Mouse (Mus musculus) liver, adult 10 weeks (tissue): ENCODE results near the gene Figla. TPM values are rescaled to one million over a fixed set of nuclear protein-coding genes. Genes with fewer than 3 reads are reported as not detected.

Experiments used
- polyA plus RNA-seq: library from polyadenylated mRNA; stranded (reverse); fragments of 350-450 nt; fragmentation: Illumina TruSeq; extraction: RNeasy Lipid Tissue Mini Kit (QIAGEN cat#74804); gene quantifications from one replicate; pipeline ENCODE4 v1.2.3, GENCODE M21; 2014; ENCODE audit warnings: low read depth, low replicate concordance

Gene Figla
- not detected for polyA plus RNA-seq

GRCm38 (mm10) chr6:86015871-86016270, at the start of gene Figla:
Gene Figla, plus strand, starts transcription at chr6:86016171.

GRCm38 (mm10) chr6:86028601-86029322, 12.8 kb downstream of the Figla start, which contains the start of gene Add2:
Gene Add2, plus strand, starts transcription at chr6:86028681.

Other genes with a start within 250 kb of the Figla start
- not detected for gene Nat8f6, start 195.2 kb upstream of the Figla start, polyA plus RNA-seq
- 0.85 TPM for gene Nat8f5, start 195.2 kb upstream of the Figla start, polyA plus RNA-seq
- 0.37 TPM for gene Nat8, start 184.1 kb upstream of the Figla start, polyA plus RNA-seq
- gene Nat8f2, start 147.0 kb upstream of the Figla start, polyA plus RNA-seq: 716 TPM
- 5.4 TPM for gene Nat8f4, start 111.3 kb upstream of the Figla start, polyA plus RNA-seq
- gene Tprkb, start 104.3 kb upstream of the Figla start, polyA plus RNA-seq: 362 TPM
- gene Nat8f1, start 100.5 kb upstream of the Figla start, polyA plus RNA-seq: 92.9 TPM
- gene Dusp11, start 54.5 kb upstream of the Figla start, polyA plus RNA-seq: 90.8 TPM
- gene Add2, start 12.5 kb downstream of the Figla start, polyA plus RNA-seq: not detected
- gene Tgfa, start 179.1 kb downstream of the Figla start, polyA plus RNA-seq: 7.5 TPM